ENCODE assay signal across 26 mouse cellular contexts in genomic region chr9:18705628-18706027, GRCm38 (mm10). TPM values are rescaled to one million over a fixed set of nuclear protein-coding genes. Genes with fewer than 3 reads are reported as not detected.
DNase-seq lines count a peak whose midpoint lies in the region; ATAC-seq lines count a peak whose summit lies in the region.
"Had no signal": no experiment of that assay in that cellular context is flagged by ENCODE, and none has a peak within 500 bp of the region (broad histone marks: within the 10 kb centered on the region; RNA-seq: fewer than 3 reads in every experiment).

No protein-coding gene starts in this region.

- H3K4me3 ChIP-seq in embryonic facial prominence, embryonic 14.5 days (ENCODE audit: low read depth, low read length), result no peak overlapping the region
- H3K4me3 ChIP-seq in embryonic facial prominence, embryonic 10.5 days, result no peak overlapping the region
- H3K4me3 ChIP-seq in midbrain, embryonic 15.5 days, result no peak overlapping the region
- H3K4me3 ChIP-seq in midbrain, embryonic 14.5 days (replicated peaks; ENCODE audit: low read depth, low read length), result no peak overlapping the region
- H3K4me3 ChIP-seq: embryonic facial prominence, embryonic 12.5 days; embryonic facial prominence, embryonic 15.5 days; forebrain, embryonic 13.5 days; forebrain, embryonic 15.5 days had no signal

- H3K27me3 ChIP-seq in embryonic facial prominence, embryonic 14.5 days (replicated peaks; ENCODE audit: control insufficient read depth, insufficient read depth, low read length), result no peaks in the 10 kb centered on the region
- no peaks in the 10 kb centered on the region for H3K27me3 ChIP-seq in embryonic facial prominence, embryonic 10.5 days (replicated peaks; ENCODE audit: low read depth, poor library complexity, severe bottlenecking)
- H3K27me3 ChIP-seq in midbrain, embryonic 15.5 days (replicated peaks), result no peaks in the 10 kb centered on the region
- no peaks in the 10 kb centered on the region for H3K27me3 ChIP-seq in midbrain, embryonic 14.5 days (ENCODE audit: control insufficient read depth, insufficient read depth, low read length)
- H3K27me3 ChIP-seq: embryonic facial prominence, embryonic 12.5 days; embryonic facial prominence, embryonic 15.5 days; forebrain, embryonic 13.5 days; forebrain, embryonic 15.5 days; Patski had no signal

- peak; percentile 19 for DNase-seq in embryonic facial prominence, embryonic 14.5 days (ENCODE audit: low spot score)
- DNase-seq in embryonic facial prominence, embryonic 10.5 days (ENCODE audit: low spot score), result no peak
- DNase-seq in midbrain, embryonic 14.5 days, result no peak
- no peak for DNase-seq in adrenal gland, postnatal 14 days
- DNase-seq: adrenal gland, adult 2 months; adrenal gland, postnatal 10 days; adrenal gland, postnatal 36 days; cerebellum, adult 11-12 months; cerebellum, adult 2 months; cerebellum, adult 9-10 months; cerebellum, postnatal 10 days; cerebellum, postnatal 25 days; embryo, embryonic 11 days; forebrain, postnatal 0 days had no signal

- no peak for ATAC-seq in embryonic facial prominence, embryonic 14.5 days (ENCODE audit: low read depth)
- ATAC-seq in common myeloid progenitor, adult 5-6 weeks (replicated peaks; ENCODE audit: low read depth, poor library complexity, severe bottlenecking), result peak; percentile 81
- ATAC-seq in hematopoietic stem cell, adult 5-6 weeks (replicated peaks in 1 of 2; ENCODE audit: insufficient read depth in 1 of 2, low FRiP score in 2 of 2, low TSS enrichment in 1 of 2, low read depth in 1 of 2, poor library complexity in 2 of 2, severe bottlenecking in 2 of 2), result peak; percentile 58 to 78; a peak in 3 of 4 replicates
- peak; percentile 85 for ATAC-seq in megakaryocyte progenitor cell, adult 5-6 weeks (replicated peaks; ENCODE audit: poor library complexity)
- ATAC-seq in midbrain, embryonic 15.5 days (replicated peaks), result no peak
- ATAC-seq in midbrain, embryonic 14.5 days (ENCODE audit: low FRiP score, low TSS enrichment), result no peak
- ATAC-seq: activated CD4-positive, CD25-positive, alpha-beta regulatory T cell, adult 4 months; forebrain, embryonic 13.5 days; forebrain, embryonic 15.5 days; forebrain, postnatal 0 days; Patski had no signal

- H3K4me1 ChIP-seq in embryonic facial prominence, embryonic 14.5 days (ENCODE audit: control insufficient read depth, insufficient read depth, low read length), result no peaks in the 10 kb centered on the region
- H3K4me1 ChIP-seq in embryonic facial prominence, embryonic 10.5 days, result no peaks in the 10 kb centered on the region
- H3K4me1 ChIP-seq in midbrain, embryonic 15.5 days, result no peaks in the 10 kb centered on the region
- no peaks in the 10 kb centered on the region for H3K4me1 ChIP-seq in midbrain, embryonic 14.5 days (ENCODE audit: control insufficient read depth, insufficient read depth, low read length)
- H3K4me1 ChIP-seq: embryonic facial prominence, embryonic 12.5 days; embryonic facial prominence, embryonic 15.5 days; forebrain, embryonic 13.5 days; forebrain, embryonic 15.5 days had no signal

- no peak overlapping the region for H3K27ac ChIP-seq in embryonic facial prominence, embryonic 14.5 days (replicated peaks; ENCODE audit: low read depth, low read length)
- no peak overlapping the region for H3K27ac ChIP-seq in embryonic facial prominence, embryonic 10.5 days (replicated peaks)
- no peak overlapping the region for H3K27ac ChIP-seq in midbrain, embryonic 15.5 days
- no peak overlapping the region for H3K27ac ChIP-seq in midbrain, embryonic 14.5 days (replicated peaks; ENCODE audit: low read depth, low read length)
- H3K27ac ChIP-seq: embryonic facial prominence, embryonic 12.5 days; embryonic facial prominence, embryonic 15.5 days; forebrain, embryonic 13.5 days; forebrain, embryonic 15.5 days had no signal

- no peaks in the 10 kb centered on the region for H3K36me3 ChIP-seq in embryonic facial prominence, embryonic 14.5 days (ENCODE audit: control insufficient read depth, insufficient read depth, low read length)
- H3K36me3 ChIP-seq in embryonic facial prominence, embryonic 10.5 days (replicated peaks), result no peaks in the 10 kb centered on the region
- no peaks in the 10 kb centered on the region for H3K36me3 ChIP-seq in midbrain, embryonic 15.5 days (replicated peaks)
- H3K36me3 ChIP-seq in midbrain, embryonic 14.5 days (ENCODE audit: control insufficient read depth, insufficient read depth, low read length), result no peaks in the 10 kb centered on the region
- H3K36me3 ChIP-seq: embryonic facial prominence, embryonic 12.5 days; embryonic facial prominence, embryonic 15.5 days; forebrain, embryonic 15.5 days had no signal

- no peak overlapping the region for H3K4me2 ChIP-seq in embryonic facial prominence, embryonic 14.5 days (ENCODE audit: low read depth, low read length)
- no peak overlapping the region for H3K4me2 ChIP-seq in midbrain, embryonic 15.5 days
- no peak overlapping the region for H3K4me2 ChIP-seq in midbrain, embryonic 14.5 days (ENCODE audit: low read length)
- H3K4me2 ChIP-seq: embryonic facial prominence, embryonic 12.5 days; embryonic facial prominence, embryonic 15.5 days; forebrain, embryonic 13.5 days; forebrain, embryonic 15.5 days had no signal

- no peak overlapping the region for H3K9ac ChIP-seq in embryonic facial prominence, embryonic 14.5 days (ENCODE audit: low read depth, low read length)
- H3K9ac ChIP-seq in midbrain, embryonic 15.5 days, result no peak overlapping the region
- H3K9ac ChIP-seq in midbrain, embryonic 14.5 days (replicated peaks; ENCODE audit: low read length), result no peak overlapping the region
- H3K9ac ChIP-seq: embryonic facial prominence, embryonic 12.5 days; embryonic facial prominence, embryonic 15.5 days; forebrain, embryonic 13.5 days; forebrain, embryonic 15.5 days; forebrain, postnatal 0 days had no signal

- no peaks in the 10 kb centered on the region for H3K9me3 ChIP-seq in embryonic facial prominence, embryonic 14.5 days (ENCODE audit: control insufficient read depth, low read length)
- no peaks in the 10 kb centered on the region for H3K9me3 ChIP-seq in embryonic facial prominence, embryonic 10.5 days
- no peaks in the 10 kb centered on the region for H3K9me3 ChIP-seq in midbrain, embryonic 15.5 days
- H3K9me3 ChIP-seq in midbrain, embryonic 14.5 days (ENCODE audit: control insufficient read depth, low read length), result no peaks in the 10 kb centered on the region
- H3K9me3 ChIP-seq: embryonic facial prominence, embryonic 12.5 days; embryonic facial prominence, embryonic 15.5 days; forebrain, embryonic 13.5 days; forebrain, embryonic 15.5 days had no signal

RNA-seq across cellular contexts. Expression of gene Muc16, which starts 31.3 kb away (rescaled TPM):
- 0.63 and 0.79 TPM in 2 replicates for polyA plus RNA-seq in embryonic facial prominence, embryonic 14.5 days (2014; fragmentation: Nextera tagmentation; extraction: Ambion mirVana)
- not detected in 2 replicates for polyA plus RNA-seq in embryonic facial prominence, embryonic 10.5 days (2016; fragmentation: Nextera tagmentation; extraction: Ambion mirVana)
- total RNA-seq in common myeloid progenitor, adult 5-6 weeks (2017), result not detected in 2 replicates
- not detected in 2 replicates for total RNA-seq in hematopoietic stem cell, adult 5-6 weeks (2017)
- not detected in 2 replicates for total RNA-seq in megakaryocyte progenitor cell, adult 5-6 weeks (2015)
- total RNA-seq in megakaryocyte progenitor cell, adult 5-6 weeks (2017), result not detected in 2 replicates
- not detected in 2 replicates for polyA plus RNA-seq in midbrain, embryonic 15.5 days (2015; fragmentation: Nextera tagmentation; extraction: Ambion mirVana)
- not detected in 2 replicates for polyA plus RNA-seq in midbrain, embryonic 14.5 days (2014; fragmentation: Nextera tagmentation; extraction: Ambion mirVana)
- total RNA-seq in adrenal gland, postnatal 14 days (2021), result 3.6 and 4.2 TPM in 2 replicates
- total RNA-seq: forebrain, postnatal 0 days had no signal
- polyA plus RNA-seq: C2C12; cerebellum, adult 2 months; embryonic facial prominence, embryonic 12.5 days; forebrain, embryonic 11.5 days; forebrain, embryonic 13.5 days; forebrain, embryonic 15.5 days; forebrain, postnatal 0 days; Patski had no signal

RNA-seq across cellular contexts. Expression of gene Olfr24, which starts 58.2 kb away (rescaled TPM):
- polyA plus RNA-seq in embryonic facial prominence, embryonic 14.5 days (2014; fragmentation: Nextera tagmentation; extraction: Ambion mirVana), result 0.15 TPM in 1 of 2 replicates, not detected in the other
- polyA plus RNA-seq in embryonic facial prominence, embryonic 10.5 days (2016; fragmentation: Nextera tagmentation; extraction: Ambion mirVana), result not detected in 2 replicates
- total RNA-seq in common myeloid progenitor, adult 5-6 weeks (2017), result not detected in 2 replicates
- total RNA-seq in hematopoietic stem cell, adult 5-6 weeks (2017), result not detected in 2 replicates
- total RNA-seq in megakaryocyte progenitor cell, adult 5-6 weeks (2015), result not detected in 2 replicates
- total RNA-seq in megakaryocyte progenitor cell, adult 5-6 weeks (2017), result not detected in 2 replicates
- polyA plus RNA-seq in midbrain, embryonic 15.5 days (2015; fragmentation: Nextera tagmentation; extraction: Ambion mirVana), result not detected in 2 replicates
- not detected in 2 replicates for polyA plus RNA-seq in midbrain, embryonic 14.5 days (2014; fragmentation: Nextera tagmentation; extraction: Ambion mirVana)
- total RNA-seq in adrenal gland, postnatal 14 days (2021), result not detected in 2 replicates
- total RNA-seq: adrenal gland, adult 2 months; adrenal gland, postnatal 10 days; adrenal gland, postnatal 36 days; forebrain, postnatal 0 days had no signal
- polyA plus RNA-seq: adrenal gland, adult 2 months; C2C12; cerebellum, adult 2 months; forebrain, embryonic 11.5 days; forebrain, embryonic 13.5 days; forebrain, postnatal 0 days; Patski had no signal

Comparison
In these comparisons a context has a peak if more than half of its experiments do, and no peak if none do; other contexts are left out.
1. ATAC-seq: peak in common myeloid progenitor, adult 5-6 weeks (single experiment), hematopoietic stem cell, adult 5-6 weeks (2 of 2) and megakaryocyte progenitor cell, adult 5-6 weeks (single experiment); none in embryonic facial prominence, embryonic 14.5 days (single experiment), midbrain, embryonic 15.5 days (single experiment) and midbrain, embryonic 14.5 days (single experiment).